Mouse (Mus musculus) large intestine, adult 2 months (tissue): Measurements from ENCODE around the gene Eras. TPM values are rescaled to one million over a fixed set of nuclear protein-coding genes. Genes with fewer than 3 reads are reported as not detected.
A peak's percentile ranks its signal among the peaks of the same experiment; 100 is the strongest.

Experiments used
- DNase-seq: peaks from one replicate; pipeline ENCODE4 v3.0.0-alpha.2; 2012; ENCODE audit warnings: low read depth, low spot score
- WGBS: fragments of 180-500 bp; shearing (Covaris S2); methylation state at CpG from one replicate; pipeline ENCODE4 v1.1.7; 2018; 5-methylcytosine and 5-hydroxymethylcytosine counted together
- polyA plus RNA-seq: library from polyadenylated mRNA; depleted of rRNA; stranded (reverse); fragments of >200 nt; gene quantifications from 2 replicates; pipeline ENCODE4 v1.2.3, GENCODE M21; 2012; rRNA removed

The Eras gene
- polyA plus RNA-seq = not detected in 2 replicates

GRCm38 (mm10) chrX:7928270-7928790 lies at the start of gene Eras:
Gene Eras (minus strand): TSS chrX:7928607.
- WGBS = 35% methylated on average over 16 of the region's 19 CpGs
- no peak for DNase-seq

- 83% methylated on average over 11 of the region's 11 CpGs for WGBS
- DNase-seq = no peak
These were observed 49.5 kb upstream of the Eras start, which contains the start of gene Gata1 for GRCm38 (mm10) chrX:7977892-7978291. Gene Gata1 (minus strand): TSS chrX:7978071.

- WGBS = 83% methylated on average over 4 of the region's 4 CpGs
- no peak for DNase-seq
These were observed 42.9 kb upstream of the Eras start for GRCm38 (mm10) chrX:7971292-7971691.

GRCm38 (mm10) chrX:7968899-7969298 lies 40.5 kb upstream of the Eras start:
- WGBS = 96% methylated on average over 3 of the region's 3 CpGs

GRCm38 (mm10) chrX:7968226-7968625 lies 39.8 kb upstream of the Eras start:
- WGBS = 88% methylated on average over 8 of the region's 8 CpGs
- no peak for DNase-seq

More at GRCm38 (mm10) chrX:7968899-7969298, 40.5 kb upstream of the Eras start:
- DNase-seq = no peak

- DNase-seq = no peak
- 61% methylated on average over 7 of the region's 9 CpGs for WGBS
These were observed 39.3 kb upstream of the Eras start for GRCm38 (mm10) chrX:7967596-7968201.

GRCm38 (mm10) chrX:7966161-7966560 lies 37.8 kb upstream of the Eras start:
- DNase-seq = no peak
- WGBS = 62% methylated on average over 4 of the region's 4 CpGs

GRCm38 (mm10) chrX:7963829-7964626 lies 35.6 kb upstream of the Eras start:
- 66% methylated on average over 7 of the region's 7 CpGs for WGBS
- DNase-seq = no peak

- 83% methylated on average over 9 of the region's 9 CpGs for WGBS
These were observed 30.5 kb upstream of the Eras start for GRCm38 (mm10) chrX:7958868-7959267.

GRCm38 (mm10) chrX:7950091-7950490 lies 21.7 kb upstream of the Eras start:
- no peak for DNase-seq
- 89% methylated on average over 7 of the region's 7 CpGs for WGBS

More at GRCm38 (mm10) chrX:7958868-7959267, 30.5 kb upstream of the Eras start:
- no peak for DNase-seq

GRCm38 (mm10) chrX:7947900-7948492 lies 19.6 kb upstream of the Eras start:
- DNase-seq = peak; percentile 53
- 17% methylated on average over 38 of the region's 38 CpGs for WGBS

- no peak for DNase-seq
- WGBS = 21% methylated on average over 37 of the region's 37 CpGs
These were observed 18.9 kb upstream of the Eras start, which contains the start of gene Hdac6 for GRCm38 (mm10) chrX:7947108-7947899. Gene Hdac6 (minus strand): TSS chrX:7947889.

- WGBS = 70% methylated on average over 8 of the region's 8 CpGs
- DNase-seq = no peak
These were observed 17.2 kb upstream of the Eras start for GRCm38 (mm10) chrX:7945618-7946017.

GRCm38 (mm10) chrX:7937667-7938066 lies 9.3 kb upstream of the Eras start:
- 90% methylated on average over 6 of the region's 6 CpGs for WGBS
- DNase-seq = no peak

GRCm38 (mm10) chrX:7936874-7937273 lies 8.5 kb upstream of the Eras start:
- 56% methylated on average over 11 of the region's 11 CpGs for WGBS
- DNase-seq = no peak

- no peak for DNase-seq
- WGBS = 33% methylated on average over 10 of the region's 10 CpGs
These were observed 1.3 kb downstream of the Eras start for GRCm38 (mm10) chrX:7927116-7927515.

- DNase-seq = no peak
- 82% methylated on average over 6 of the region's 6 CpGs for WGBS
These were observed 2.1 kb downstream of the Eras start for GRCm38 (mm10) chrX:7926266-7926665.

- DNase-seq = no peak
- WGBS = 23% methylated on average over 48 of the region's 48 CpGs
These were observed 6.4 kb downstream of the Eras start for GRCm38 (mm10) chrX:7922032-7922431.

- 19% methylated on average over 40 of the region's 40 CpGs for WGBS
- no peak for DNase-seq
These were observed 8.6 kb downstream of the Eras start, which contains the start of gene Pcsk1n for GRCm38 (mm10) chrX:7919601-7920383. Gene Pcsk1n (plus strand): TSS chrX:7919822.
